Mouse (Mus musculus): ENCODE results near the gene Nwd1.

DNA sequence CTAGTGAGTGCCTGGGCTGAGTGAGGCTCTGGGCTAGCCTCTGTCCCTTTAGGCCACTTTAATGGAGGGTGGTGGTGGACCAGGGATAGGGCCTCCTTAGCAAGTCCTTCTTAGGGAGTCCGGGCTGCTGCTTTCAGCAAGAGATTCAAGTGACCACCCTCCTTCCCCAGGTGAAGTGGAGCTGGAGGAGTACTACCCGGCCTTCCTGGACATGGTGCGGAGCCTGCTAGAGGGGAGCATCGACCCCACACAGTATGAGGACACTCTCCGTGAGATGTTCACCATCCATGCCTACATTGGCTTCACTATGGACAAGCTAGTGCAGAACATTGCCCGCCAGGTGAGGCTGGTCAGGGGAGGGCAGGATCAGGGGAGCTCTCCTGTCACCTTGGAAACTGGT lies 103.8 kb downstream of the Nwd1 start:
- TF ChIP-seq CTCF (IDR thresholded peaks at IDR 0.05; ENCODE audit: borderline replicate concordance, control insufficient read depth, extremely low read depth, insufficient read depth, low read length, poor library complexity) (no peak), POLR2A (IDR thresholded peaks at IDR 0.05; ENCODE audit: control insufficient read depth, extremely low read depth, insufficient read depth, low read length, poor library complexity) (no peak)

Measured in thymus, adult 2 months (tissue).